Mouse (Mus musculus) stomach, embryonic 15.5 days (tissue): Measurements from ENCODE around the gene Sh3gl2. TPM values are rescaled to one million over a fixed set of nuclear protein-coding genes. Genes with fewer than 3 reads are reported as not detected.

Source experiments
- ATAC-seq: fragments of 200-750 bp; cut with Nextera tagmentation; 2 replicates; pipeline ENCODE4 v1.8.0; 2017; ENCODE audit warnings: low read depth, moderate number of reproducible peaks, moderate TSS enrichment; ENCODE audit not compliant: insufficient read depth, low FRiP score
- H3K27ac ChIP-seq: fragments of 300-500 bp; sonication (generic); 2 replicates; pipeline ENCODE4 v1.5.1; 2015; ENCODE audit warnings: mild to moderate bottlenecking, inconsistent platforms
- H3K27me3 ChIP-seq: fragments of 300-500 bp; sonication (generic); replicated peaks from 2 replicates; pipeline ENCODE4 v1.6.1; 2015; ENCODE audit warnings: inconsistent platforms
- H3K36me3 ChIP-seq: fragments of 300-500 bp; sonication (generic); 2 replicates; pipeline ENCODE4 v1.6.1; 2015; ENCODE audit warnings: inconsistent platforms
- H3K4me1 ChIP-seq: fragments of 300-500 bp; sonication (generic); 2 replicates; pipeline ENCODE4 v1.6.1; 2015; ENCODE audit warnings: inconsistent platforms
- H3K4me2 ChIP-seq: fragments of 300-500 bp; sonication (generic); 2 replicates; pipeline ENCODE4 v1.6.1; 2015; ENCODE audit warnings: mild to moderate bottlenecking, inconsistent platforms
- H3K4me3 ChIP-seq: fragments of 300-500 bp; sonication (generic); replicated peaks from 2 replicates; pipeline ENCODE4 v1.5.1; 2015; ENCODE audit warnings: inconsistent platforms
- H3K9ac ChIP-seq: fragments of 300-500 bp; sonication (generic); 2 replicates; pipeline ENCODE4 v1.6.1; 2015; ENCODE audit warnings: inconsistent platforms
- H3K9me3 ChIP-seq: fragments of 300-500 bp; sonication (generic); 2 replicates; pipeline ENCODE4 v1.6.1; 2016; ENCODE audit warnings: inconsistent platforms
- WGBS: fragments of 180-500 bp; shearing (Covaris S2); methylation state at CpG from one replicate; pipeline ENCODE4 v1.1.7; 2015; 5-methylcytosine and 5-hydroxymethylcytosine counted together
- polyA plus RNA-seq: library from polyadenylated mRNA; unstranded; fragments of >200 nt; fragmentation: Nextera tagmentation; extraction: Ambion mirVana; gene quantifications from 2 replicates; pipeline ENCODE4 v1.2.1, GENCODE M21; 2015

Gene Sh3gl2
- polyA plus RNA-seq, 1 experiment from 2014 or later, result 11.4 TPM

- no peaks in the 10 kb centered on the region for H3K9me3 ChIP-seq
- H3K4me1 ChIP-seq, result no peaks in the 10 kb centered on the region
- no peak overlapping the region for H3K4me2 ChIP-seq
- no peak overlapping the region for H3K9ac ChIP-seq
- H3K27ac ChIP-seq, result no peak overlapping the region
- 84% methylated on average over 10 of the region's 10 CpGs for WGBS
- ATAC-seq, result no peak
- no peaks in the 10 kb centered on the region for H3K36me3 ChIP-seq
- no peak overlapping the region for H3K4me3 ChIP-seq
- H3K27me3 ChIP-seq, result no peaks in the 10 kb centered on the region
These were observed 281.5 kb downstream of the Sh3gl2 start for GRCm38 (mm10) chr4:85486316-85486946.

- Histone ChIP-seq H3K9me3 (no peaks in the 10 kb centered on the region), H3K4me2 (no peak overlapping the region), H3K9ac (no peak overlapping the region), H3K4me1 (no peaks in the 10 kb centered on the region), H3K4me3 (no peak overlapping the region), H3K36me3 (no peaks in the 10 kb centered on the region), H3K27ac (no peak overlapping the region), H3K27me3 (no peaks in the 10 kb centered on the region)
- 53% methylated on average over 3 of the region's 3 CpGs for WGBS
- no peak for ATAC-seq
These were observed 300.8 kb downstream of the Sh3gl2 start for GRCm38 (mm10) chr4:85505718-85506117.

- Histone ChIP-seq H3K9ac (no peak overlapping the region), H3K36me3 (no peaks in the 10 kb centered on the region), H3K4me2 (no peak overlapping the region), H3K4me1 (no peaks in the 10 kb centered on the region), H3K27ac (no peak overlapping the region), H3K9me3 (no peaks in the 10 kb centered on the region), H3K4me3 (no peak overlapping the region), H3K27me3 (no peaks in the 10 kb centered on the region)
- WGBS, result 66% methylated on average over 2 of the region's 2 CpGs
- no peak for ATAC-seq
These were observed 302.1 kb downstream of the Sh3gl2 start for GRCm38 (mm10) chr4:85506976-85507375.

GRCm38 (mm10) chr4:85507491-85507890 is 302.6 kb downstream of the Sh3gl2 start:
- no peak for ATAC-seq
- WGBS, result 48% methylated on average over 5 of the region's 5 CpGs
- Histone ChIP-seq H3K4me2 (no peak overlapping the region), H3K9ac (no peak overlapping the region), H3K4me1 (no peaks in the 10 kb centered on the region), H3K27me3 (no peaks in the 10 kb centered on the region), H3K9me3 (no peaks in the 10 kb centered on the region), H3K36me3 (no peaks in the 10 kb centered on the region), H3K4me3 (no peak overlapping the region), H3K27ac (no peak overlapping the region)

- 29% methylated on average over 7 of the region's 7 CpGs for WGBS
- no peak overlapping the region for H3K9ac ChIP-seq
- H3K4me3 ChIP-seq, result no peak overlapping the region; the same call in 1 of the 2 replicates
- no peaks in the 10 kb centered on the region for H3K9me3 ChIP-seq
- ATAC-seq, result no peak
- no peak overlapping the region for H3K27ac ChIP-seq
- peak overlapping the region; percentile 98 for H3K4me2 ChIP-seq
- H3K27me3 ChIP-seq, result 0 out of 2 replicates have a peak, but pooled peaks cover 14% of the 10 kb centered on the region
- H3K36me3 ChIP-seq, result no peaks in the 10 kb centered on the region
- 0 out of 2 replicates have a peak, but pooled peaks cover 14% of the 10 kb centered on the region for H3K4me1 ChIP-seq
These were observed 308.4 kb downstream of the Sh3gl2 start for GRCm38 (mm10) chr4:85513288-85513687.

- Histone ChIP-seq H3K27me3 (0 out of 2 replicates have a peak, but pooled peaks cover 14% of the 10 kb centered on the region), H3K36me3 (no peaks in the 10 kb centered on the region), H3K27ac (no peak within 1 kb of the TSS), H3K9ac (peak within 1 kb of the TSS; percentile 19; the same call in 1 of the 2 replicates), H3K4me3 (peak within 1 kb of the TSS; percentile 54), H3K4me2 (peak within 1 kb of the TSS; percentile 98), H3K4me1 (0 out of 2 replicates have a peak, but pooled peaks cover 14% of the 10 kb centered on the region), H3K9me3 (no peaks in the 10 kb centered on the region)
- 2% methylated on average over 9 of the region's 9 CpGs for WGBS
- ATAC-seq, result no peak; the same call in 1 of the 2 replicates
These were observed 308.9 kb downstream of the Sh3gl2 start, which contains the start of gene Adamtsl1 for GRCm38 (mm10) chr4:85513792-85514191. Gene Adamtsl1, plus strand, starts transcription at chr4:85514172.

- H3K27me3 ChIP-seq, result 0 out of 2 replicates have a peak, but pooled peaks cover 14% of the 10 kb centered on the region
- H3K9me3 ChIP-seq, result no peaks in the 10 kb centered on the region
- 0 out of 2 replicates have a peak, but pooled peaks cover 14% of the 10 kb centered on the region for H3K4me1 ChIP-seq
- WGBS, result under 1% methylated on average over 33 of the region's 33 CpGs
- H3K36me3 ChIP-seq, result no peaks in the 10 kb centered on the region
- no peak overlapping the region for H3K27ac ChIP-seq
- peak overlapping the region; percentile 54 for H3K4me3 ChIP-seq
- peak overlapping the region; percentile 19; the same call in 1 of the 2 replicates for H3K9ac ChIP-seq
- peak overlapping the region; percentile 98 for H3K4me2 ChIP-seq
- peak; percentile 87 for ATAC-seq
These were observed 309.3 kb downstream of the Sh3gl2 start for GRCm38 (mm10) chr4:85514205-85514681.

- H3K27ac ChIP-seq, result no peak overlapping the region
- H3K36me3 ChIP-seq, result no peaks in the 10 kb centered on the region
- no peak overlapping the region for H3K9ac ChIP-seq
- H3K4me1 ChIP-seq, result no peaks in the 10 kb centered on the region
- no peak overlapping the region for H3K4me3 ChIP-seq
- H3K4me2 ChIP-seq, result no peak overlapping the region
- H3K9me3 ChIP-seq, result no peaks in the 10 kb centered on the region
- 84% methylated on average over 7 of the region's 7 CpGs for WGBS
- no peak for ATAC-seq
- no peaks in the 10 kb centered on the region for H3K27me3 ChIP-seq
These were observed 322.1 kb downstream of the Sh3gl2 start for GRCm38 (mm10) chr4:85526966-85527566.

GRCm38 (mm10) chr4:85529852-85530251 is 324.9 kb downstream of the Sh3gl2 start:
- no peaks in the 10 kb centered on the region for H3K36me3 ChIP-seq
- no peak overlapping the region for H3K4me3 ChIP-seq
- H3K4me2 ChIP-seq, result no peak overlapping the region
- H3K9me3 ChIP-seq, result no peaks in the 10 kb centered on the region
- H3K27me3 ChIP-seq, result no peaks in the 10 kb centered on the region
- no peaks in the 10 kb centered on the region for H3K4me1 ChIP-seq
- WGBS, result 95% methylated on average over 1 of the region's 1 CpGs
- no peak for ATAC-seq
- H3K27ac ChIP-seq, result no peak overlapping the region
- no peak overlapping the region for H3K9ac ChIP-seq

- Histone ChIP-seq H3K36me3 (no peaks in the 10 kb centered on the region), H3K9me3 (no peaks in the 10 kb centered on the region), H3K4me1 (no peaks in the 10 kb centered on the region), H3K4me3 (no peak overlapping the region), H3K27ac (no peak overlapping the region), H3K9ac (no peak overlapping the region), H3K4me2 (no peak overlapping the region), H3K27me3 (no peaks in the 10 kb centered on the region)
- 73% methylated on average over 5 of the region's 5 CpGs for WGBS
- no peak for ATAC-seq
These were observed 334.8 kb downstream of the Sh3gl2 start for GRCm38 (mm10) chr4:85539677-85540076.

GRCm38 (mm10) chr4:85543221-85543620 is 338.3 kb downstream of the Sh3gl2 start:
- no peaks in the 10 kb centered on the region for H3K27me3 ChIP-seq
- no peak overlapping the region for H3K4me2 ChIP-seq
- no peak overlapping the region for H3K4me3 ChIP-seq
- H3K27ac ChIP-seq, result no peak overlapping the region
- no peaks in the 10 kb centered on the region for H3K9me3 ChIP-seq
- ATAC-seq, result no peak
- no peak overlapping the region for H3K9ac ChIP-seq
- H3K36me3 ChIP-seq, result no peaks in the 10 kb centered on the region
- no peaks in the 10 kb centered on the region for H3K4me1 ChIP-seq
- 79% methylated on average over 4 of the region's 4 CpGs for WGBS

- ATAC-seq, result no peak
- H3K9ac ChIP-seq, result no peak overlapping the region
These were observed 349.8 kb downstream of the Sh3gl2 start for GRCm38 (mm10) chr4:85554696-85555095.

More at GRCm38 (mm10) chr4:85554696-85555095, 349.8 kb downstream of the Sh3gl2 start:
- no peak overlapping the region for H3K4me3 ChIP-seq
- no peak overlapping the region for H3K27ac ChIP-seq
- WGBS, result 60% methylated on average over 3 of the region's 3 CpGs
- H3K9me3 ChIP-seq, result no peaks in the 10 kb centered on the region
- no peaks in the 10 kb centered on the region for H3K27me3 ChIP-seq
- H3K4me2 ChIP-seq, result no peak overlapping the region
- H3K4me1 ChIP-seq, result no peaks in the 10 kb centered on the region
- no peaks in the 10 kb centered on the region for H3K36me3 ChIP-seq
